Mouse (Mus musculus) E14TG2a.4 (cell line): ENCODE data around the gene Akap12.

Experiments
- CTCF ChIP-seq: conservative IDR thresholded peaks from 2 replicates; pipeline ENCODE4 v1.5.1; 2014; ENCODE audit warnings: low read length
- NANOG ChIP-seq: IDR thresholded peaks from 2 replicates; pipeline ENCODE4 v1.6.1; 2014; ENCODE audit warnings: borderline replicate concordance, low read length, mixed read lengths
- POU5F1 ChIP-seq: IDR thresholded peaks from 2 replicates; pipeline ENCODE4 v1.6.1; 2014; ENCODE audit warnings: low read length, borderline replicate concordance

- TF ChIP-seq CTCF (no peak), POU5F1 (no peak), NANOG (no peak)
These were observed 120.7 kb downstream of the Akap12 start for GRCm38 (mm10) chr10:4386609-4387591.
